Mouse (Mus musculus) monocyte, adult 59 days (primary cell): ENCODE results near the gene Hdgfl3. TPM values are rescaled to one million over a fixed set of nuclear protein-coding genes. Genes with fewer than 3 reads are reported as not detected.

ENCODE experiments used
- total RNA-seq, 2 experiments: library from RNA; stranded (reverse); gene quantifications; one replicate each; pipeline ENCODE4 v1.2.4; 2023

Gene Hdgfl3
- total RNA-seq, result under 1 TPM; 0.12 to 0.18 TPM

GRCm38 (mm10) chr7:81934267-81934745 lies at the start of gene Hdgfl3:
Hdgfl3 (minus strand) TSS chr7:81934473.

GRCm38 (mm10) chr7:81858968-81859721 lies 75.1 kb downstream of the Hdgfl3 start, which contains the start of gene Tm6sf1:
Tm6sf1 (plus strand) TSS chr7:81859001.

GRCm38 (mm10) chr7:81855694-81856093 lies 78.6 kb downstream of the Hdgfl3 start, which contains the start of gene Gm10160:
Gm10160 (minus strand) TSS chr7:81855794.

Other genes starting within 250 kb of the Hdgfl3 start
- not detected for gene Homer2, start 226.9 kb downstream of the Hdgfl3 start, total RNA-seq
- 10 to 100 TPM; 38.5 to 42.5 TPM for gene Ramac, start 171.5 kb downstream of the Hdgfl3 start, total RNA-seq
- gene 3110040N11Rik, start 145.0 kb downstream of the Hdgfl3 start, total RNA-seq, result 10 to 100 TPM; 15.7 to 19.2 TPM
- 10 to 100 TPM; 60.9 to 67.9 TPM for gene Btbd1, start 105.0 kb downstream of the Hdgfl3 start, total RNA-seq
- not detected for gene Gm10160, start 78.7 kb downstream of the Hdgfl3 start, total RNA-seq
- gene Tm6sf1, start 75.5 kb downstream of the Hdgfl3 start, total RNA-seq, result 100 to 1,000 TPM; 266 to 335 TPM
- gene Bnc1, start 57.8 kb upstream of the Hdgfl3 start, total RNA-seq, result under 1 TPM; 0.18 to 0.29 TPM
- gene Sh3gl3, start 239.4 kb upstream of the Hdgfl3 start, total RNA-seq, result not detected